Mouse (Mus musculus): Measurements from ENCODE around the gene Khsrp. TPM values are rescaled to one million over a fixed set of nuclear protein-coding genes. Genes with fewer than 3 reads are reported as not detected.

Khsrp gene
- total and polyA plus RNA-seq, 2 experiments from 2014 or later: 31.6 to 73.6 TPM

- Histone ChIP-seq H3K4me1 (ENCODE audit: insufficient read depth, low read length) (no peaks in the 10 kb centered on the region), H3K36me3 (ENCODE audit: insufficient read depth, low read length) (no peaks in the 10 kb centered on the region), H3K9ac (replicated peaks; ENCODE audit: low read length, poor library complexity, severe bottlenecking) (no peak overlapping the region), H3K4me2 (ENCODE audit: low read depth, low read length, poor library complexity, severe bottlenecking) (no peak overlapping the region), H3K27me3 (ENCODE audit: insufficient read depth, low read length) (no peaks in the 10 kb centered on the region), H3K27ac (ENCODE audit: low read depth, low read length) (no peak overlapping the region), H3K4me3 (ENCODE audit: low read depth, low read length) (no peak overlapping the region), H3K9me3 (ENCODE audit: low read length) (no peaks in the 10 kb centered on the region)
- DNase-seq (ENCODE audit: low spot score) (no peak), ATAC-seq (ENCODE audit: low FRiP score) (no peak)
- no peak for TF ChIP-seq CTCF (IDR thresholded peaks at IDR 0.05)
- WGBS: 70% methylated on average over 12 of the region's 14 CpGs
Measured at GRCm38 (mm10) chr17:56973956-56974707, 57.2 kb downstream of the Khsrp start.

Other genes starting within 250 kb of the Khsrp start
- gene Rfx2, start 200.5 kb downstream of the Khsrp start, total RNA-seq (2014; rRNA removed): 5.1 and 5.7 TPM in 2 replicates
- 2.3 and 3.0 TPM in 2 replicates for gene Rfx2, start 200.5 kb downstream of the Khsrp start, polyA plus RNA-seq (2015; fragmentation: Nextera tagmentation; extraction: Ambion mirVana)
- gene Acsbg2, start 157.1 kb downstream of the Khsrp start, total RNA-seq (2014; rRNA removed): 0.11 TPM in 1 of 2 replicates, not detected in the other
- gene Acsbg2, start 157.1 kb downstream of the Khsrp start, polyA plus RNA-seq (2015; fragmentation: Nextera tagmentation; extraction: Ambion mirVana): not detected in 2 replicates
- gene 1700061G19Rik, start 156.0 kb downstream of the Khsrp start, total RNA-seq (2014; rRNA removed): not detected in 2 replicates
- gene 1700061G19Rik, start 156.0 kb downstream of the Khsrp start, polyA plus RNA-seq (2015; fragmentation: Nextera tagmentation; extraction: Ambion mirVana): 0.45 and 0.72 TPM in 2 replicates
- gene Mllt1, start 96.1 kb downstream of the Khsrp start, total RNA-seq (2014; rRNA removed): 136 and 145 TPM in 2 replicates
- gene Mllt1, start 96.1 kb downstream of the Khsrp start, polyA plus RNA-seq (2015; fragmentation: Nextera tagmentation; extraction: Ambion mirVana): 60.2 and 63.5 TPM in 2 replicates
- not detected in 2 replicates for gene Acer1, start 49.4 kb downstream of the Khsrp start, total RNA-seq (2014; rRNA removed)
- gene Acer1, start 49.4 kb downstream of the Khsrp start, polyA plus RNA-seq (2015; fragmentation: Nextera tagmentation; extraction: Ambion mirVana): not detected in 2 replicates
- 126 and 139 TPM in 2 replicates for gene Clpp, start 41.2 kb downstream of the Khsrp start, total RNA-seq (2014; rRNA removed)
- gene Clpp, start 41.2 kb downstream of the Khsrp start, polyA plus RNA-seq (2015; fragmentation: Nextera tagmentation; extraction: Ambion mirVana): 158 and 170 TPM in 2 replicates
- 44.3 and 64.8 TPM in 2 replicates for gene Alkbh7, start 34.2 kb downstream of the Khsrp start, total RNA-seq (2014; rRNA removed)
- gene Alkbh7, start 34.2 kb downstream of the Khsrp start, polyA plus RNA-seq (2015; fragmentation: Nextera tagmentation; extraction: Ambion mirVana): 75.5 and 75.8 TPM in 2 replicates
- not detected in 2 replicates for gene Pspn, start 31.5 kb downstream of the Khsrp start, total RNA-seq (2014; rRNA removed)
- 0.37 and 0.54 TPM in 2 replicates for gene Pspn, start 31.5 kb downstream of the Khsrp start, polyA plus RNA-seq (2015; fragmentation: Nextera tagmentation; extraction: Ambion mirVana)
- gene Gtf2f1, start 20.2 kb downstream of the Khsrp start, total RNA-seq (2014; rRNA removed): 37.8 and 47.8 TPM in 2 replicates
- 66.4 and 67.5 TPM in 2 replicates for gene Gtf2f1, start 20.2 kb downstream of the Khsrp start, polyA plus RNA-seq (2015; fragmentation: Nextera tagmentation; extraction: Ambion mirVana)
- 0.22 TPM in 1 of 2 replicates, not detected in the other for gene Gm17949, start 20.1 kb downstream of the Khsrp start, total RNA-seq (2014; rRNA removed)
- gene Gm17949, start 20.1 kb downstream of the Khsrp start, polyA plus RNA-seq (2015; fragmentation: Nextera tagmentation; extraction: Ambion mirVana): 0.38 TPM in 2 replicates
- 0.85 TPM in 1 of 2 replicates, not detected in the other for gene Slc25a41, start 10.1 kb upstream of the Khsrp start, total RNA-seq (2014; rRNA removed)
- gene Slc25a41, start 10.1 kb upstream of the Khsrp start, polyA plus RNA-seq (2015; fragmentation: Nextera tagmentation; extraction: Ambion mirVana): not detected in 2 replicates
- 6.2 and 8.5 TPM in 2 replicates for gene Crb3, start 27.6 kb upstream of the Khsrp start, total RNA-seq (2014; rRNA removed)
- 3.5 and 5.1 TPM in 2 replicates for gene Crb3, start 27.6 kb upstream of the Khsrp start, polyA plus RNA-seq (2015; fragmentation: Nextera tagmentation; extraction: Ambion mirVana)
- 109 and 146 TPM in 2 replicates for gene Slc25a23, start 28.3 kb upstream of the Khsrp start, total RNA-seq (2014; rRNA removed)
- gene Slc25a23, start 28.3 kb upstream of the Khsrp start, polyA plus RNA-seq (2015; fragmentation: Nextera tagmentation; extraction: Ambion mirVana): 42.9 and 44.5 TPM in 2 replicates
- gene Dennd1c, start 47.0 kb upstream of the Khsrp start, total RNA-seq (2014; rRNA removed): 0.27 and 1.0 TPM in 2 replicates
- gene Dennd1c, start 47.0 kb upstream of the Khsrp start, polyA plus RNA-seq (2015; fragmentation: Nextera tagmentation; extraction: Ambion mirVana): 1.9 and 2.3 TPM in 2 replicates
- 186 and 206 TPM in 2 replicates for gene Tubb4a, start 56.3 kb upstream of the Khsrp start, total RNA-seq (2014; rRNA removed)
- 408 and 417 TPM in 2 replicates for gene Tubb4a, start 56.3 kb upstream of the Khsrp start, polyA plus RNA-seq (2015; fragmentation: Nextera tagmentation; extraction: Ambion mirVana)
- 2.2 and 3.8 TPM in 2 replicates for gene Tnfsf9, start 73.8 kb upstream of the Khsrp start, total RNA-seq (2014; rRNA removed)
- gene Tnfsf9, start 73.8 kb upstream of the Khsrp start, polyA plus RNA-seq (2015; fragmentation: Nextera tagmentation; extraction: Ambion mirVana): 3.6 and 4.5 TPM in 2 replicates
- 0.82 TPM in 1 of 2 replicates, not detected in the other for gene Cd70, start 118.3 kb upstream of the Khsrp start, total RNA-seq (2014; rRNA removed)
- 1.2 and 1.4 TPM in 2 replicates for gene Cd70, start 118.3 kb upstream of the Khsrp start, polyA plus RNA-seq (2015; fragmentation: Nextera tagmentation; extraction: Ambion mirVana)
- not detected in 2 replicates for gene Tnfsf14, start 162.7 kb upstream of the Khsrp start, total RNA-seq (2014; rRNA removed)
- gene Tnfsf14, start 162.7 kb upstream of the Khsrp start, polyA plus RNA-seq (2015; fragmentation: Nextera tagmentation; extraction: Ambion mirVana): not detected in 2 replicates
- gene C3, start 196.6 kb upstream of the Khsrp start, total RNA-seq (2014; rRNA removed): 0.49 and 8.6 TPM in 2 replicates
- gene C3, start 196.6 kb upstream of the Khsrp start, polyA plus RNA-seq (2015; fragmentation: Nextera tagmentation; extraction: Ambion mirVana): 1.7 and 2.9 TPM in 2 replicates
- gene Gpr108, start 216.9 kb upstream of the Khsrp start, total RNA-seq (2014; rRNA removed): 19.2 and 20.9 TPM in 2 replicates
- gene Gpr108, start 216.9 kb upstream of the Khsrp start, polyA plus RNA-seq (2015; fragmentation: Nextera tagmentation; extraction: Ambion mirVana): 22.6 and 23.1 TPM in 2 replicates
- 3.8 and 5.5 TPM in 2 replicates for gene Trip10, start 217.9 kb upstream of the Khsrp start, total RNA-seq (2014; rRNA removed)
- 5.4 and 5.5 TPM in 2 replicates for gene Trip10, start 217.9 kb upstream of the Khsrp start, polyA plus RNA-seq (2015; fragmentation: Nextera tagmentation; extraction: Ambion mirVana)
- gene Vav1, start 247.6 kb upstream of the Khsrp start, total RNA-seq (2014; rRNA removed): 1.5 and 2.7 TPM in 2 replicates
- 1.7 and 2.0 TPM in 2 replicates for gene Vav1, start 247.6 kb upstream of the Khsrp start, polyA plus RNA-seq (2015; fragmentation: Nextera tagmentation; extraction: Ambion mirVana)